Mouse (Mus musculus): ENCODE data around the gene Nit1.
A peak's percentile ranks its signal among the peaks of the same experiment; 100 is the strongest.

Nit1 gene

DNA sequence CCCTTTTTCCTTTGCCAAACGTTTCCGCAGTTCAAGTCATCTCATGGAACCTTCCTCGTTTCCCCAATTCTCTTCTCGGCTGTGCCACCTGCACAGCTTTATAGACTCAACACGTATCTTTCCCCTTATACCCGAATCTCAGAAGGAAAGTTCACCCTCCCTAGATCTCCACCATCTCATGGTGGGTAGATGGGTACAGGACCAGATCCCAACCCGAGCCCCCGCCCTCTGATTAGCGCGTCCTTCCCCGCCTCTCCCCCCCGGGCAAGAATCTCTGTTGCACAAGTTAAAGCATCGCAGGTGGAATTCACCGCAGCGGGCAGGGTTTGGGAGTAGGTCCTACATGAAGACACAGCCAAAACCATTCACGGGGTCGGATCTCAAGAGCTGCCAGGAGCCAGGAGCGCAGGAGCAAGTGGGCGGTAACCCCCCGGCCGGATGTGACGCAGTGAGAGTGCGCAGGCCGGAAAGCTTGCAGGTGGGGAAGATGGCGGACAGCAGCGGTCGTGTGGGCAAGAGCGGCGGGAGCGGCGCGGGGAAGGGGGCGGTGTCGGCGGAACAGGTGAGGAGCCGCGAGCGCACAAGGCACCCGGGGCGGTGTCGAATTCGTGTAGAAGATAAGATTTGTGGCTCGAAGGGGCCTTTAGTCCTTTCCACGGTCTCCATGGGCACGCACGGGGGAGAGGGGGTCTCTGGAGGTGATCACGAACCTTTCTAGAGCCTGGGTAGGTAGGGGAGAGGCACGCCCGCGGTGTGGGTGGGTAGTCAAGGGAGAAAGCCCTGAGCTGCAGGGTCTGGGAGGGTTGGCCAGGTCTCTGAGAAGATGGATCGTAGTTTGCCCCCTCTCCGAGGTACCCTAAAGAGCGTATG lies at the start of gene Nit1, which contains the start of gene Pfdn2:
Gene Nit1 (minus strand): TSS at position 422 of the 870 bp plus-strand sequence.
Gene Pfdn2 (plus strand): TSS at position 446 of the 870 bp plus-strand sequence.
- peak; percentile 96 for DNase-seq

DNA sequence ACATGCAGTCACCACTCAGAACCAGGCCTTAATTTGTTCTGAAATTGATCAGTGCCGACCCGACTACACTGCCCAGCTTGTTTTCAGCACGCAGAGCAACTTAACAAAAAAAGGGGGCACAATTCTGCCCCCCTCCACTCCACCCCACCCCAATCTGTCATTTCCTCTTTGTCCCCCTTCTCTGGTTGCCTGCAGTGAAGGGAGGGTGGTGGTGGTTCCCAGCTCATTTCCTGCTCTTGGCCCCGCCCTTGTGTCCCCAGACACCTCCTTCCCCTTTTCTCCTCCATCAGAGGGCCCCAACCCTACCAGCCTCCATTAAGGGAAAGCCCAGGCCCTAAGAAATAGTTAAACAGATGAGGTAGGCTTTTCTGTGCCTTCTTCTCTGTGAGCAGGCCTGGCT lies 44.7 kb upstream of the Nit1 start:
- no peak for DNase-seq

DNA sequence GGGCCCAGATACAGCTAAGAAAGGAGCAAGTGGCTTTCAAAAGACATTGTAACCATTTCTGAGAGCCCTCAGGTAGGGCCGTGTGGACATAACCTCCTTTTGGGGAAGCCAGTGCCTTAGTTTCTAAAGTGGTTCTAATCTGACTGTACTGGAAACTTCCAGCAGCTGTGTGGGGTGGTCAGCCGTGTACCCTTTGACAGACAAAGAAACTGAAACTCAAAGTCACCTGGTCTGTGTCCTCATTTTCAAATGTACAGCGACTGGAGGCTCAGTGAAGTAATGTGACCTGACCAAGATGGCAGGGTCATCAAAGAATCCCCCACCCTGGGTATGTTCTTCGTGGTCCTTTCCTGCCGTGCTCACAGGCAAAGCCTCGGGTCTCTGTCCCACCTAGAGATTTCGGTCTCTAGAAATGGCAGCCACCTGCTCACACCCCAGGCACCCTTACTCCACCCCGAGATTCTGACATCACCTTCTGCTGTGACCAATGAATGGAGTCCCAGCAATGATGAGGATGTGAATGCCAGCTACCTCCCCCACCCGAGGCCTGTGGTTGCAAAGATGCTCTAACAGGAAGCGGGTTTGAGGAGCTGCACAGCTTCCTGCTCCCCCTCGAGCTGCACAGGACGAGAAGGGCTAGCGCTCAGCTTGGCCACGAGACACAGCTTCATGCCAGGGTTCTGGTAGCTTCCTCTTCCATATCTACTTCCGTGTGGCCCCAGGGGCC lies 43.1 kb upstream of the Nit1 start, which contains the start of gene Arhgap30:
Gene Arhgap30 (plus strand): TSS at position 579 of the 727 bp plus-strand sequence.
- no peak for DNase-seq

DNA sequence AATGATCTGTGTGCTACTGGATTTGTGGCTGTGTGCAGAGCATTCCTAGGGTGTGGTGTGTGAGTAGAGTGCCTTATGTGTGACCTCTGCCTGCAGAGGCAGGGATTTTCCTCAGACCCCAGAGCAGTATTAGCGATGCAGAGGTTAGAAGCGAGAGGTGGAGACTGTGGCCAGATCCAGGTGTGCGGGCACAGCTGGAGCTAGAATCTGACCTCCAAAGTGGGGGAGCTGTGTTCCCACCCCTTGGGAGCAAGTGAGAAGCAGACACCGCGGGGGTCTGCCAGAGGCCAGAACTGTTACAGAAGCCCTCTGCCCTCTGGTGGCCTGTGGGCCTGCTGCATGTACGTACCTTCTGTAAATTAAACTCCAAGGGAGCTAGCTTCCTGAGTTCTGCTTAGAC lies 41.7 kb upstream of the Nit1 start:
- DNase-seq: peak; percentile 59 to 67

GRCm38 (mm10) chr1:171385171-171385570 lies 39.7 kb upstream of the Nit1 start:
- no peak for DNase-seq

GRCm38 (mm10) chr1:171384361-171384760 lies 38.9 kb upstream of the Nit1 start:
- no peak for DNase-seq

DNA sequence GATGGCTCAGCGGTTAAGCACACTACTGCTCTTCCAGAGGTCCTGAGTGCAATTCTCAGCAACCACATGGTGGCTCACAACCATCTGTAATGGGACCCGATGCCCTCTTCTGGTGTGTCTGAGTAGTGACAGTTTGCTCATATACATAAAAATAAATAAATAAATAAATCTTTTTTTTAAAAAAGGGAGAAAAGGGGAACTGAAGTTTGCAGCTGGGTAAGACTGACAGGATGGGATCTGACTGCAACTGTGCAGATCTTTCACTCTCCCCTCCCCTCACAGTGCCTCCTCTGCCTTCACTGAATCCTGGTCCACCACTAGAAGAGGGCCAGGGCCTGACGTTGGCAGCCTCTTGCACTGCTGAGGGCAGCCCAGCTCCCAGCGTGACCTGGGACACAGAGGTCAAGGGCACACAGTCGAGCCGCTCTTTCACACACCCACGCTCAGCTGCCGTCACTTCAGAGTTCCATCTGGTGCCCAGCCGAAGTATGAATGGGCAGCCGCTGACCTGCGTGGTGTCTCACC lies 36.7 kb upstream of the Nit1 start:
- no peak for DNase-seq

DNA sequence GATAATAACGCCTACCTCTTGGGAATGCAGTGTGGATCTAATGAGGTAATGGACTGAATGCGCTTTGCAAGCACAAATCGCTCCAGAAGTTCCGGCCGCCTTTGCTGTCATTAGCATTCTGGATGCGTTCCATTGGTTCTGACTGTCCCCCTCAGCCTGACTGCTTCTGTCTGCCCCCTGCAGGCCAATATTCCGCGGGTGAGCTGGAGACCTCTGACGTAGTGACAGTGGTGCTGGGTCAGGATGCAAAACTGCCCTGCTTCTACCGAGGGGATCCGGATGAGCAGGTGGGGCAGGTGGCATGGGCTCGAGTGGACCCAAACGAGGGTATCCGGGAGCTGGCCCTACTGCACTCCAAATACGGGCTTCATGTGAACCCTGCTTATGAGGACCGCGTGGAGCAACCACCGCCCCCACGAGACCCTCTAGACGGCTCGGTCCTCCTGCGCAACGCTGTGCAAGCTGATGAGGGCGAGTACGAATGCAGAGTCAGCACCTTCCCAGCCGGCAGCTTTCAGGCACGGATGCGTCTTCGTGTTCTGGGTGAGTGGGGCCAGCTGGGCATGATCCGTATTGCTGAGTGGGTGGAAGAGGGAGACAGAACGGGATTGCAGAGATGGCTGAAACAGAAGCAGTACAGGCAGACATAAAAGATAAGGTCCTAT lies 34.6 kb upstream of the Nit1 start:
- peak; percentile 86 to 88 for DNase-seq

- DNase-seq: peak; percentile 45 to 46
These were observed 32.9 kb upstream of the Nit1 start for GRCm38 (mm10) chr1:171378298-171378697.

GRCm38 (mm10) chr1:171375646-171376097 lies 30.2 kb upstream of the Nit1 start:
- no peak for DNase-seq

DNA sequence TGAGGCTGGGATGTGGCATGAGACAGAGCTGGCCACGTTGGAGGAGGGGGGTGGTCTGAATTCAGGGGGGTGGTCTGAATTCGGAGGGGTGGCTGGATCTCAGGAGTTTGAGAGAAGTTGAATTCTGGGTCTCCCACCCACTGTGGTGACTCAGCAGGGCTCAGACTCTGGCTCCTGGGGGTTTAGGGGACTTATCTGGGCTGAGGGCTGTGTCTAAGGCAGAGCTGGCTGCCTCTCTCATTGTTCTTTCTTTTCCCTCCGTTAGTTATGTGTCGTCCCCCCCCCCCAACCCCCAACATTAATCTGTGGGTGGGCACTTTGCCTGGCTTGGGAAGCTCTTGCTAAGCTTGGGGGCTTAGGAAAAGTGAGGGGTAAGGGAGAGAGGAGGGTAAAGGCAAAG lies 28.5 kb upstream of the Nit1 start:
- no peak for DNase-seq

DNA sequence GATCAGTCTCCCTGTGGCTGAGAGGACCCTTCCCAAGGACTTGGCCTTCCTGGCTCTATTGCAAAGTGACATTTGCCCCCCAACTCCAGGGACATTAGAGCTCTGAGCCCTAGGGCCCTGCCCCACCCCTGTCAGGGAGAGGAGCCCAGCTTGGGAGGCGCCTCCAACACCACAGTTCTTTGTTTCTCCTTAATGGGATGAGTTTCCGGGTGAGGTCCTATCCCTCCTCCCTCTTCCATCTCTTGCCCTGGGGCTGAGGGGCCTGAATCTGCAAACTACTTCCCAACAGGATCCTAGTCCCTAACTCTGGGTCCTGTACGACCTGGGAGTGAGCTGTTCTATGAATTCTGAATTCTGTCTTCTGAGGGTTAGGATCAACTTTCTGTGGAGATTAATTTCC lies 27.4 kb upstream of the Nit1 start:
- no peak for DNase-seq

DNA sequence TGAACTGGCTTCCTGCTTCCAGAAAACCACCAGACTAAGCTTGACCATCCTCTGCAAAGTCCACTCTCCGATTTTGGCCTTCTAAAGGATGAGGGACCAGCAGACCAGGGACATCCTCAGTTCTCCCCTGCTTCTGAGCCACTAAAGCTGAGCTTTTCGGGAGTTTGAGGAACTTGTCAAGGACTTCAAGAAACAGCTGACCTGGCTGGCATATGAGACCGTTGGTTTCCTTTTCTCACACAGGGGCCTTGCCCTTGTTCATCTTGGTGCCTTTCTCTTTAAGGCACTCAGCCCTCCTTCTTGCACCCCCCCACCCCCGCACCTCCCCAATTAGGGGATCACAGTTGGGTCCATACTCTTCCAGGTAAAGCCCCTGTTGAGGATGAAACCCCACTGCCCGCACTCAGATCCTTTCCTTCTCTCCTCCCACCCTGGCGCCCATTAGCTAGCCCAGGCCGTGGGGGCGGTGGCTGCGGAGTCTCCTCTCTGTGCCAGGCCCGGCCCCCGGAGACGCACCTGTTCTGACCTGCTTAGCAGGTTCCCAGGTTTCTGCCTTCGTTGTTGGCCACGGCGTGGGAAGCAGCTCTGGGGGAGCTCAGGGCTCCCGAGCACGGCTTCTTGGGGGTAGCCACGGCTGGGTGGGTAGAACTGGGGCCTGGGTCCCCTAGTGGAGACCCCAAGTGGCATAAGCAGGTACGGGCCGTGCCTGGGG lies 24.6 kb upstream of the Nit1 start, which contains the start of gene Nectin4:
Gene Nectin4 (plus strand): TSS at position 255 of the 712 bp plus-strand sequence.
- no peak for DNase-seq

DNA sequence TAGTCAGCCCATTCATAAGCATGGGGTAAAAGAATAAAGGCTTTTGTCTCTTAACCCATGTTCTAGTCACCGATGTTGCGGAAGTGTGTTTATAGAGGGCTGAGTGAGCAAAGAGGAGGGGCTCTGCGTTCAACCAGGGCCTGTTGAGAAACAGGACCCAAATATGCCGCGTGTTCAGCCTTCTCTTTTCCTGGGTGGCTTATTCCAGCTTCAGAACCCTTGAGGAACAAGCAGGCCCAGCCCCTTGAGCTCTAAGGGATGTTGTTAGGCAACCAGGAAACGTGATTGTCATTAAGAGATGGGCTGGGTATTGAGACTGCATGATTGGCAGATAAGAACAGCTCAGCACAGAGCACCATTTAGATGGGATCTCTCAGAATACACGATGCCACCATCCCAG lies 20.5 kb upstream of the Nit1 start:
- no peak for DNase-seq

DNA sequence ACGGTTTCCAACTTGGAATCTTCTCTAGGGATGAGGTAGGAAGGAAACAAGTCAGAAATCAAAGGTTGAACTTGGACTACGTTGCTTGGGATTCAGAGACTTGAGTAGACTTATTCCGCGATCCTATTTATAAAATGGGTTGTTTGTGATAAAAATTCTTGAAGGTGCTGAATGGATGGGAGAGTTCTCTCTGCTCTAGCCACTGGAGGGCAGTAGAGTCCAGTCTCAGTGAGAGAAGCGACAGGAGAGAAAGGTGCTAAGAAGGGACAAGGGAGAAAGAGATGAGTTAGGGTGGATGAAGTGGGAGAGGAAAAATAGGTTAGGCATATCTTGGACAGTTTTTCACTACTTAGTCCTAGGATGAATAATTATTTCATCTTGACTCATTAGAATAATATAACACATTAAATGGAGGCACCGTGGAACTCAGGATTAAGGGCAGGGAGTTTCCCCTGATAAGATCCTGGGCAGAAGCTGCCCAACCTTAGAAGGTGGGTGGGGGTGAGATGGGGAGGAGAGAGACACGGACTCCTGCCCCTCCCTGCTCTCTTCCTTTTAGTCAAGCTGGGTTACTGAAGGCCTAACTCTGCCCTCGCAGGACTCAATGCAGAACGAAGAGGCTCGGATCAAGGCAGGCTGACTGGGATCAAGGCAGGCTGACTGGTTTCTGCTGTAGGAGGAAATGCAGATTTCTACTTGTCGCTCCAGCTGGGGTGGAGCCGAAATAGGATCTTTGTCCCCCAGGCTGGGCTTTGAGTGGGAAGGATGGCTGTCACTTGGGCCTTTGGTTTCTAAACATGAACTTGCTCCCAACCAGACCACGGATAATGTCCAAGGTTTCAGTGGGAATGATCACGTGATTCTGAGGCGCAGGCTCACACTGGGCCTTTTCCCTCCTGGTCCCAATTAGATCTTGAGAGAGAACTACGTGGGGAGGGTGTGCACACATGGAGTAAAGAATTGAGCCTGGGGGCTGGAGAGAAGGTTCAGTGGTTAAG lies 16.0 kb upstream of the Nit1 start:
- DNase-seq: peak; percentile 89 to 91

DNA sequence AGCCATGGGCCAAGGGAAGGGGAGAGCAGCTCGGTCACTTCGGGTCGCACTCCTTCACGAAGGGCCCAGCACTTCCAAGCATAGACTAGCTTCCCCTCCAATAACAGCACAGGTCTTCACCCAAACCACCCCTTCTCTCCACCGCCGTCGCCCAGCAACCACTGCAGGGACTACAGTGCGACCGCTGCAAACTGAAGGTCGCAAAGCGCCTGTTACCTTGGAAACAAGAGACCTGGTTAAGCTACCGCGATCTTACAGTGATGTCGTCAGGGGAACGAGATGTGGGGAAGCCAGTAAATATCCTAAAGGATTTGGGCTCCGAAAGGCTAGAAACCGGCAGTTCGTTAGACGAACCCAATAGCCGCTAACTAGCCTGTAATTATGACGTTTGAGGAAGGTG lies 15.2 kb upstream of the Nit1 start, which contains the start of gene Klhdc9:
Gene Klhdc9 (minus strand): TSS at position 143 of the 400 bp plus-strand sequence.
- DNase-seq: peak; percentile 94 to 96

- DNase-seq: peak; percentile 57 to 61
These were observed 14.8 kb upstream of the Nit1 start for GRCm38 (mm10) chr1:171360253-171360652.

DNA sequence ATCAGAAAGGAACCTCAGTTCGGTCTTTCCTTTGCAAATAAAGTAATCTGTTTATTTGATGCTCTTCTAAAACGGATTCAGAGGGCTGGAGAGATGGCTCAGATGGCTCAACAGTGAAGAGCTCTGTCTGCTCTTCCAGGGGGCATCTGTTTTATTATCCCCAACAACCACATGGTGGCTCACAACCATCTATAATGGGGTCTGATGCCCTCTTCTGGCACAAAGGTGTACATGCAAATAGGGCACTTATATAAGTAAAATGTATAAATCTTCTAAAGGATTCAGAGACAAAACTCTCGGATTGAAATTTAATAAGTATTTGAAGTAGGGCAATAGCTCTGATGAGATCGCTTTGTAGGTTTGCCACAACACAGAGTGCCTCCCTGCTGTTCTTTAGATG lies 13.0 kb upstream of the Nit1 start:
- DNase-seq: peak; percentile 59 to 62

- no peak for DNase-seq
These were observed 11.4 kb upstream of the Nit1 start for GRCm38 (mm10) chr1:171356814-171357213.

DNA sequence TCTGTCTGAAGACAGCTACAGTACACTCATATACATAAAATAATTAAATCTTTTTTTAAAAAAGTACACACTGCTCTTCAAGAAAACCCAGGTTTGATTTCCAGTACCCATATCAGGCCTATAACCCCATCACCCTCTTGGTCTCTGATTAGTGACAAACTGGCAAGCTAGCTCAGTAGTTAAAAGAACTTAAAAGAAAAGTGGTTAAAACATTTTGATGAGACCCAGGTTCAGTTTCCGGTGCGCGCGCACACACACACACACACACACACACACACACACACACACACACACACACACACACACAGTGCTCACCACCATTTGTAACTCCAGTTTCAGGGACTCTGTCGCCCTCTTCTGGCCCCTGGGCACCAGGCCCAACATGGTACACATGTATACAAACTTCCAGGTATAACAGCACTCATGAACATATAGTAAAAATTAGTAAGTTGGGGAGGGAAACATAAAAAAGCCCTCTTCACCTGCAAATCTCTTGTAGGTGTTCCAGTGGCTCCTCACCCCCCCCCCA lies 10.4 kb upstream of the Nit1 start:
- peak; percentile 44 to 49 for DNase-seq
